Mouse (Mus musculus) left cerebral cortex, postnatal 4 days (tissue): ENCODE data around the gene Serpini2. TPM values are rescaled to one million over a fixed set of nuclear protein-coding genes. Genes with fewer than 3 reads are reported as not detected.
"Not testable (repeated sequence)": the region's sequence is repeated elsewhere in the genome, so short reads cannot be mapped to it uniquely, and the experiment has no call there.

Source experiments
- DNase-seq: peaks from one replicate; pipeline ENCODE4 v3.0.0-alpha.2; 2022
- intact Hi-C: fragments of 180-260 bp; cut with DNase I; formaldehyde crosslinking; loops from one replicate; pipeline ENCODE4 v1.15.1; 2025
- total RNA-seq, 2 experiments: library from RNA; stranded (reverse); gene quantifications; 2 replicates each; pipeline ENCODE4 v1.2.3; 2021

The Serpini2 gene
- total RNA-seq: not detected

DNA sequence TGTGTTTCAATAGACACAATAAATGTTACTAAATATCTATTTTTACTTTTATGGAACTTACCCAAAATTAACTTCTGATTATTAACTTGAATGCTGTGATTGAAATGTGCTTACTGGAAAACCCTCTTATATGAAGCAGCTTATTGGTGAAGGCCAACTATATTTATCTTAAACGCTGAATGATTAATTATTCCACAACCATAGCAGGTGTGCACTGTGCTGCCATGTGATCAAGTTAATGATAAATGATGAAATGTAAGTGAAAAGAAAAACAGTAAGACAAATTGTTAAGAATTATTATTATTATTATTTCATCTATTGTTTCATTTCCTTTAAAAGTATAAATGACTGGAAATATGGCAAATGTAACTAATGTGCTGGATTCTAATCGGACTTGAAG lies at the start of gene Serpini2:
TSS of gene Serpini2 (minus strand) at position 101 of the 400 bp plus-strand sequence.
- intact Hi-C loops: no loop called here
- DNase-seq: no peak

DNA sequence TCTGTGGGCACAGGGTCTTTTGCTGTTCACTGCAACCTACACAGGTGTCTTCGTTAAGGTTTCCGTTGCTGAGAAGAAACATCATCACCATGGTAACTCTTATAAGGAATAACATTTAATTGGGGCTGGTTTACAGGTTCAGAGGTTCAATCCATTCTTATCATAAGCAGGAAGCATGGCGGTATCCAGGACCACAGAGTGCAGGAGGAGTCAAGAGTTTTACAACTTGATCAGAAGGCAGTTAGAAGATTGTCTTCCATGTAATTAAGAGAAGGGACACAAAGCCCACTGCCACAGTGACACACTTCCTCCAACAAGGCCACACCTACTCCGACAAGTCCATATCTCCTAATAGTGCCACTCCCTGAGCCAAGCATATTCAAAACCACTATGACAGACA lies 39.0 kb upstream of the Serpini2 start:
- no peak for DNase-seq
- intact Hi-C loops: no loop called here

DNA sequence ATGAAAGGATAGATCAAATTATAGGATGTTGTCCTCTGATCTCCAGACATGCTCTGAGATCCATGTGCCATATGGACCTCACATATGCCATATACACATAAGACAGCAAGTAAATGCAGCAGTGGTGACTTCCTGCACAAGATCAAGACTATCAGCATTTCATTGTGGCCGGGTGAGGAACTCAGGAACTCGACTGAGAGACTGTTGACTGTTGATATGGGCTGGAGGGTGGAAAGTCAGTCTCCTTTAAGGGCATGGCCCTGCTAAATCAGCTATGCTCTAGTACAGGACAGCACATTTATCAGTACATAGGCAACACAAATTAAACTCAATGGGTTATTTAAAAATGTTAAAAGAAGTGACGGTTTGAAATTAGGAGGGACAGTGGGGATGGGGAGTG lies 38.4 kb upstream of the Serpini2 start:
- intact Hi-C loops: no loop called here
- DNase-seq: no peak

DNA sequence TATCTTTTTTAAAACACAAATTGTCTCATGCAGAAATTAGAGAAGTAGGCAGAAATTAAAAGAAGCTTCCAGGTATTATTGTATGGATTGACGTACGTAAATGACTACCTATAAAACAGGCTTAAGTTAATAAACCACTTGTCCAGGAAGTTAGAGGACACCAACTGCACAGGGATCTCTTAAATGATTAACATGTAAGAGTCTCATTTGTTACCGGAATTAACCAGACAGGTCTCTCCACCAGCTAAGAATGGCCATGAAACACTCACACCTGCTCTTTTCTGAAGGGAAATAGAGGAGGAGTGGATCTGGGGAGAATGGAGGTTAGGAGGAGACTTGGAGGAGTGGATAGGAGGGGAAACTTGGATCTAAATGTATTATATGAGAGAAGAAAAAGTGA lies 35.7 kb upstream of the Serpini2 start:
- DNase-seq: no peak
- intact Hi-C loops: no loop called here

DNA sequence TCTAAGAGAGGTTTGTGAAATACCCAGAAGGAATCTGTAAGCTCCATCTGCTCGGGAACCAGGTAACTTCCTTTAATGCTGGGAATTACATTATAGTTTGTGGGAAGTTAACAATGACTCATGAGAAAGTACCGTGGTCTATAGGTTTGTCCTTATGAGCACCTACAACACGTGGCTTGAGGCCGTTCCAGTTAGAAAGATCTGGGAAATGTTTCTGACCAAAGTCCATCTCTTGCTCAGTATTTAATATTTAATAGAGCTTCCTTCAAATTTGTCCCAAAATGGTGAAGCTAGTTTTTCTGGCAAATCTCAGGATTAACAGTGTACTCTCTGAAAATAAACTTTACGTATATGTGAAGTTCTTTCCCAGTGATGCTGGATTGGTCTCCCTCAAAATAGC lies 34.7 kb upstream of the Serpini2 start:
- DNase-seq: no peak
- intact Hi-C loops: no loop called here

DNA sequence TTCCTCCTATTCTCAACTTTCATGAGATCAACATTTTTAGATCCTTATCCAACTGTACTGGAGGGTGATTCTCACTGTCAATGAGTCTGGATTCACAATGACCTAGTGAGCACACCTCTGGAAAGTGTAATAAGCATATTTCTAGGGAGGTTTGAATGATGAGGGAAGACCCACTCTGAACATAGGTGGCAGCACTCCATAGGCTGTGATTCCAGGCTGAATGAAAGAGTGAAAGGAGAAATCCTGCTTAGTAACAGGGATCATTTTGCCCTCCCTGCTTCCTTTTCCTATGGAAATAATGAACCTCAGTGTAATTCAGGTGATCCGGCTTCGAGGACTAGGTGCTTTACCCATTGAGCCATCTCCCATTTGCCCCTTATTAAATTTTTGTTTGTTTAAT lies 31.2 kb upstream of the Serpini2 start:
- DNase-seq: no peak
- intact Hi-C loops: no loop called here

DNA sequence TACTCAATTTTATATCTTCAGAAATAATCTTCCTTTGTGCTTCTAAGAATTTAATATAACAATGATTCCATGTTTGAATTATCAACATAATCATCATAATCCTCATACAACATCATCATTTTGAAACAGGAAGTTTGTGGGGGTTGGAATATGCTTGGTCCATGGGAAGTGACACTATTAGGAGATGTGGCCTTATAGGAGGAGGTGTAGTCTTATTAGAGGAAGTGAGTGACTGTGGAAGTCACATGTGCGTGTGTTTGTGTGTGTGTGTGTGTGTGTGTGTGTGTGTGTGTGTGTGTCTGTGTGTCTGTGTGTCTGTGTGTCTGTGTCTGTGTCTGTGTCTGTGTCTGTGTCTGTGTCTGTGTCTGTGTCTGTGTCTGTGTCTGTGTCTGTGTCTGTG lies 29.6 kb upstream of the Serpini2 start:
- DNase-seq, intact Hi-C loops: not testable (repeated sequence)

DNA sequence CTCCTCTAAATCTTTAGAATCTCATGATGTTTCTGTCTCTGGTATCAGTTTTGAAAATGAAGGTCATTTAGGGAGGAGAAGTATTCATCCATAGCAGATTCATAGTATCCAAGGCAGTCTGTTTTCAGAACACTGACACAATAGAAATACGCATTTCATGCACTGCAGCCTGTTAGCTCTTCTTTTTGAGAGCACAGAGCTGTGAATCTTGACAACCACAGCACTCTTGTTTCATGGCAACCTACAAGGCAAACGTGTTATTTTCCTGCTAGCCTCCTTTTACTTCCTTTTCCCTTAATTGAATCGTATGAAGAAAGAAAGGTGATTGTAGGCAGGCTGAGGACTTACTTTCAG lies 27.9 kb upstream of the Serpini2 start:
- intact Hi-C loops: no loop called here
- no peak for DNase-seq

DNA sequence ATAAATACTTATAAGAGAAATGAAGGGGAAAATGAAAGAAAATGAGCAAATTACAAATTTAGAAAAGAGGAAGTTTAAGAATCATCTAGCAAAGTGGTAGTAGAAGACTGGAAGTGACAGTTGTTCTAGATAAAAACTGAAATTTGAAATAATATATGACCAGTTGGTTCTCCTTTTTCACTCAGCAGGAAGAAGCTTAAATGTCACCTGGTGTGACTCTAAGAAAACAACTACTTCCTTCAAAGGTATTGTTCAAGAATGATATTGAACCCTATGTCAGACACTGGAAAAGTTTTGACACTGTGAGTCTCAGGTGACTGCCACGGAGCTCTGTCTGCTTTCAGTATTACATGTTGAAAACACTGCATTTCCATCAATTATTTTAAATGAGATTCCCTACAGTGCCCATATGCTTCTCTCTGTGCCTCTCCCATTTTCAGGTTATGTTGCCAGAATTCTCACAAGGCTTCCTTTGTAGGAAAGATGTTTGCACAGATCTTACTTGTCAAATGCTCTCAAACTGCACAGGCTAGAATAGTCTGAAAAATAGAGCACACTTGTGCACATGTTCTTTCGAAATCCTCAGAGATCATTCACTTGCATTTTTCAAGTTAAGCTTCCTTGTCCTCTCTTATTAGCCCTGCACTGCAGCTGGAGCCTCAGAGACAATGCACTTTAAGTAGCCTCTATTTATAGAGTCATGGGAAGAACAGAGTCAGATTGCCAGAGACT lies 27.3 kb upstream of the Serpini2 start:
- DNase-seq: no peak
- intact Hi-C loops: no loop called here

DNA sequence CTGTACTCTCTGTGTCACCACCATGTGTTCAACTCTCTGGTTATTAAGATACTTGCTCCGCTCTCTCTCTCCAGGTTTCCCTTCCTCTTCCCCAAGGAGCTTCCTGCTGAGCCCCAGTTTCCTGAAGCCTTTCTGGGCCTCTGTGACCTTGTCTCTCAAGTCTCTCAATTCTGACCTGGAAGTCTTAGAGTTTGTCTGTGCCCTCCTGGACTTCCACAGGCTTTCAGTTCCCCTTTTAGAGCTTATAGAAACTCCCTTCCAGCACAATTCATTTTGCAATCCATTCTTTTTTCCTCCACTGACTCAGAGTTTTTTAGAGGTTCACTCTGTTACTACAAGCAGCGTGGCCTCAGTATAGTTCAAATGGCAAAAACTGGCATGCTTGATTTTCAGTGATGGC lies 23.4 kb upstream of the Serpini2 start:
- intact Hi-C loops: no loop called here
- DNase-seq: no peak

DNA sequence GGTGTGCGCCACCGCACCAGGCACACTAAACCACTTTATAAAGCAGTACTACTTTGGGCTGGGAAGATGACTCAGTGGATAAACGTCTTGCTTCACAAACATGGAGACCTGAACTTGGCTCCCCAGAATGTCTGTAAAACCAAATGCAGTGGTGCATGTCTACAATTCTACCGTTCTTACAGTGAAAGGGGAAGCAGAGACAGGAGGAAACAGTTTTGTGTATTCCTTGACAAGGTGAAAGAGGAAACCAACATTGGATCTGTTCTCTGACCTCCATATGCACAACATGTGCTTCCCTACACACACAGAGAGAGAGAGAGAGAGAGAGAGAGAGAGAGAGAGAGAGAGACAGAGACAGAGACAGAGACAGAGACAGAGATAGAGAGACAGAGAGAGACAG lies 7.6 kb upstream of the Serpini2 start:
- DNase-seq: no peak
- intact Hi-C loops: no loop called here

DNA sequence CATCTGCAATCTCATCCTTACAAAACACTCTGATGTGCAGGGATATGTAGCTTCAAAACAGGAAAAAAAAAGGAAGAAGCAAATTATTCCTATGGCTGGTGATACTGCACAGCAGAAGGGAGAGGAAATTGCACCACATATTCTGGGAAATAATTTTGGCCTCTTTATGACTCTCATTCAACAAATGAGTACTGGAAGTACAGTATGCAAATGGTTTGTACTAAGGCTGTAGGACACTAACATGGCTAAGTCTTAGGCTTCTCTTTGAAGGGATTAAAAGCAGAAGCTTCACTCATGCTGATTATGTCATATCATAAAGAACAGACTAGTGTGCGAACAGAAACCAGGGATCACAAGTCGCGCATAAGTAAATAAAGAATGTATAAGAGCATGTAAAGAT lies 6.6 kb upstream of the Serpini2 start:
- DNase-seq: no peak
- intact Hi-C loops: no loop called here

DNA sequence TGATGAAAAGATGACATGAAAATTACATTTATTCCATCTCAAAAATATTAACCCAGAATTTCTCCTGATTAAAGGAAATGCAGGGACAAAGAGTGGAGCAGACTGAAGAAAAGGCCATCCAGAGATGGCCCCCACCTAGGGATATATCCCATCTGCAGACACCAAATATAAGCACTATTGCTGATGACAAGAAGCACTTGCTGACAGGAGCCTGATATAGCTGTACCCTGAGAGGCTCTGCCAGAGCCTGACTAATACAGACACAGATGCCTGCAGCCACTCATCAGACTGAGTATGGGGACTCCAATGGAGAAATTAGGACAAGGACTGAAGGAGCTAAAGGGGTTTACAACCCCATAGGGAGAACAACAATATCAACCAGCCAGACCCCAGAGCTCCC lies 5.2 kb upstream of the Serpini2 start:
- intact Hi-C loops: no loop called here
- DNase-seq: no peak

DNA sequence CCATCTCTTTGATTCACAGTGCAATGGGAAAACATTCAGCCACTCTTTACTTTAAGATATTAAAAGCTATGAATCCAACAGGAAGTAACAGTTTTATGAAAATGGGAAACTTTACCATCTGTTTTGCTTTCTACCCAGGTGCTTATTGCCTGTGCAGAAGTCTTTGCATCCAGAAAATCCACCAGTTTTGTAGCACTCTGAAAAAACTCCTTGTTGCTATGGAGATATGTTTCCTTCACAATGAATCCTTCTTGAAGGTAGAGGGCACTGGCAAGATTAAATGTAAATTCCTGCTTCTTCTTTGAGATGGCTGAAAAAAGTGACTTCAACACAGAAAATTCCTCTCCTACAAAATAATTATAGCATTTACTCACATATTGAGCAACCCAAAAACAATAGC lies 10.5 kb downstream of the Serpini2 start:
- intact Hi-C loops: no loop called here
- no peak for DNase-seq

DNA sequence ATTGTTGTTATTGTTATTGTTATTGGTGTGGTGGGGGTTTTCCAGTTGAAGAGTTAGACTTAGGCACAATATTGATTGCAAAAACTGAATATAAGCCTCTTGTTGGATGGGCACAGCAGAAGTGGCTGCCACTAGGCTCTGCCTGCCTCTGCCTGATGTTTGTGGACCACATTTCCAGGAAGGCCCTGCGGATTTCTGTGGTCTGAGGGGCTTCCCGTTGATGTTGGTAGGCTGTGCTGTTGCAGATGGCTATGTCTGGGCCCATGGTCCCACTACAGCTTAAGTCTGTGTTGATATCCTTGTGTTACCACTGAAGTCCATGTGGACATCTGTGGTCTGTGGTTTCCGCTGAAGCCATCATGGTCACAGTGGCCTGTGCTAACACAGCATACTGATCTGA lies 50.2 kb downstream of the Serpini2 start:
- intact Hi-C loops: loop anchor here (2.0 to 10.0 kb wide), 3 partner anchors 298 to 785 kb away; no protein-coding TSS in a partner anchor
- no peak for DNase-seq

DNA sequence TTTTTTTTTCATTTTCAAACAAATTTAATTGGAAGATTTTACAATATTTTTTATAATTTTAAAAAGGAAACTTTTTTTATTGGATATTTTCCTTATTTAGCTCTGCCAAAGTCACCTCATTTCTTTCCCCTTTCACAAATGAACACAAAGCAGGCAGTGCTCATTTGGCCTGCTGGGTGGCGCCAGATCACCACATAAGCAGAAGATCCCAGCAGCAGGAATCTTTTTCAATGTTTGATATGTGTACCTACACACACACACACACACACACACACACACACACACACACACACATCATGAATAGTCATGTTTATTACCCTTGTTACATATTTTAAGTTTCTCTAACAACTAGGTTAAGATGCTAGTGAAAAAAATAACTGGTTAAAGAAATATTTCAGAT lies 50.7 kb downstream of the Serpini2 start:
- intact Hi-C loops: loop anchor here (2.0 to 10.0 kb wide), 3 partner anchors 298 to 786 kb away; no protein-coding TSS in a partner anchor
- DNase-seq: peak; percentile 58

DNA sequence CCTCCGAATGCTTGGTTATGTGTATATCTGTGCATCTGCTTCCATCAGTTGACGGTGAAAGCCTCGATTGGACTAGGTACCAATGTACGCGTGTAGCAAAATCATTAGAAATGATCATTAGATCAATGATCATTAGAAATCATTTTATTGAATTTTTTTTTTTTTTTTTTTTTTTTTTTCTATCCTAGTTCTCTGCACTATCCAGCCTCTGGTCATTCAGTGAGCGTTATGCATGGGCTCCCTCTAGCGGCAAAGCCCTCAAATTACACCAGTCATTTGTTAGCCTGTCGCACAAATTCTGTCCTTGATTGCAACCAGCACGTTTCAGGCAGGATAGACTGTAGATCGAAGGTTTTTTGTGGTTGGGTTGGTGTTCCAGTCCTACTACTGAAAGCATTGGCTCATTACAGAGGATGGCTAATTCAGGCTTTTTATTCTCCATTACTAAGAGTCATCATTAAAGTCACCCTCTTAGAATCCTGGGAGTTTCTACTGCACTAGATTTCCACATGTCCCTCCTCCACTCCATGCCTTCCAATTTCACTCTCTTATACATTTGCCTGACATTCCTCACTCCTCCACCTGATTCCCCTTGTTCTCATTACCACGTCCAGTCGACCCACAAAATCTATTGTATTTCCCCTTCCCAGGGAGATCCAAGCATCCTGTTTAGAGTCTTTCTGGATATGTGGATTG lies 66.9 kb downstream of the Serpini2 start:
- intact Hi-C loops: no loop called here
- DNase-seq: peak; percentile 61

Other genes starting within 250 kb of the Serpini2 start
- gene Zbbx, start 105.0 kb downstream of the Serpini2 start, total RNA-seq: 1 to 10 TPM; 2.3 to 3.0 TPM
- under 1 TPM; 0.60 to 0.64 TPM for gene Wdr49, start 212.1 kb upstream of the Serpini2 start, total RNA-seq